Mouse (Mus musculus) hindbrain, embryonic 10.5 days (tissue): Measurements from ENCODE around the gene Tsc22d2. TPM values are rescaled to one million over a fixed set of nuclear protein-coding genes. Genes with fewer than 3 reads are reported as not detected.
A peak's percentile ranks its signal among the peaks of the same experiment; 100 is the strongest.

Source experiments
- DNase-seq: peaks from one replicate; pipeline ENCODE4 v3.0.0-alpha.2; 2017; ENCODE audit warnings: low spot score
- H3K27ac ChIP-seq: fragments of 300-500 bp; sonication (generic); 2 replicates; pipeline ENCODE4 v1.5.1; 2016; ENCODE audit warnings: mild to moderate bottlenecking, moderate library complexity
- H3K27me3 ChIP-seq: fragments of 300-500 bp; sonication (generic); 2 replicates; pipeline ENCODE4 v1.6.1; 2016; ENCODE audit warnings: mild to moderate bottlenecking; ENCODE audit not compliant: poor library complexity, insufficient read depth, severe bottlenecking
- H3K36me3 ChIP-seq: fragments of 300-500 bp; sonication (generic); 2 replicates; pipeline ENCODE4 v1.6.1; 2016; ENCODE audit warnings: mild to moderate bottlenecking, moderate library complexity
- H3K4me1 ChIP-seq: fragments of 300-500 bp; sonication (generic); replicated peaks from 2 replicates; pipeline ENCODE4 v1.6.1; 2016; ENCODE audit warnings: mild to moderate bottlenecking
- H3K4me3 ChIP-seq: fragments of 300-500 bp; sonication (generic); 2 replicates; pipeline ENCODE4 v1.5.1; 2016; ENCODE audit warnings: mild to moderate bottlenecking, moderate library complexity
- H3K9me3 ChIP-seq: fragments of 300-500 bp; sonication (generic); 2 replicates; pipeline ENCODE4 v1.6.1; 2016; ENCODE audit warnings: mild to moderate bottlenecking, moderate library complexity
- WGBS: fragments of 180-500 bp; shearing (Covaris S2); methylation state at CpG from one replicate; pipeline ENCODE4 v1.1.7; 2016; 5-methylcytosine and 5-hydroxymethylcytosine counted together
- polyA plus RNA-seq: library from polyadenylated mRNA; unstranded; fragments of >200 nt; fragmentation: Nextera tagmentation; extraction: Ambion mirVana; gene quantifications from 2 replicates; pipeline ENCODE4 v1.2.1, GENCODE M21; 2016

The Tsc22d2 gene
- polyA plus RNA-seq = 8.4 and 9.3 TPM in 2 replicates

- Histone ChIP-seq H3K4me1 (peaks cover 27% of the 10 kb centered on the region), H3K36me3 (peaks cover 7% of the 10 kb centered on the region; the same call in 1 of the 2 replicates), H3K4me3 (peak within 1 kb of the TSS; percentile 99), H3K27ac (peak within 1 kb of the TSS; percentile 99), H3K9me3 (no peaks in the 10 kb centered on the region), H3K27me3 (no peaks in the 10 kb centered on the region)
- under 1% methylated on average over 52 of the region's 52 CpGs for WGBS
- peak; percentile 95 for DNase-seq
Observed at GRCm38 (mm10) chr3:58414234-58414938, at the start of gene Tsc22d2. Tsc22d2 (plus strand) TSS chr3:58414715.

GRCm38 (mm10) chr3:58366756-58367155 is 47.8 kb upstream of the Tsc22d2 start:
- no peak for DNase-seq
- H3K4me3 ChIP-seq = no peak overlapping the region
- 79% methylated on average over 3 of the region's 3 CpGs for WGBS
- no peaks in the 10 kb centered on the region for H3K9me3 ChIP-seq
- no peaks in the 10 kb centered on the region for H3K36me3 ChIP-seq
- H3K4me1 ChIP-seq = peaks cover 4% of the 10 kb centered on the region
- H3K27me3 ChIP-seq = 0 out of 2 replicates have a peak, but pooled peaks cover 5% of the 10 kb centered on the region
- H3K27ac ChIP-seq = no peak overlapping the region

GRCm38 (mm10) chr3:58370811-58371210 is 43.7 kb upstream of the Tsc22d2 start:
- H3K4me3 ChIP-seq = no peak overlapping the region
- H3K27ac ChIP-seq = no peak overlapping the region
- WGBS = 92% methylated on average over 2 of the region's 2 CpGs
- DNase-seq = no peak
- H3K27me3 ChIP-seq = peaks cover 9% of the 10 kb centered on the region; the same call in 1 of the 2 replicates
- peaks cover 19% of the 10 kb centered on the region for H3K4me1 ChIP-seq
- no peaks in the 10 kb centered on the region for H3K9me3 ChIP-seq
- H3K36me3 ChIP-seq = no peaks in the 10 kb centered on the region

- Histone ChIP-seq H3K27me3 (peaks cover 9% of the 10 kb centered on the region; the same call in 1 of the 2 replicates), H3K4me3 (peak overlapping the region; percentile 37), H3K36me3 (no peaks in the 10 kb centered on the region), H3K9me3 (no peaks in the 10 kb centered on the region), H3K4me1 (peaks cover 19% of the 10 kb centered on the region), H3K27ac (peak overlapping the region; percentile 23; the same call in 1 of the 2 replicates)
- 10% methylated on average over 9 of the region's 9 CpGs for WGBS
- DNase-seq = peak; percentile 50
Observed at GRCm38 (mm10) chr3:58372066-58372904, 42.2 kb upstream of the Tsc22d2 start.

- no peak for DNase-seq
- H3K4me1 ChIP-seq = peaks cover 25% of the 10 kb centered on the region
- no peaks in the 10 kb centered on the region for H3K9me3 ChIP-seq
- H3K27ac ChIP-seq = 0 out of 2 replicates have a peak overlapping the region, but pooled peaks have one; percentile 23
- H3K27me3 ChIP-seq = peaks cover 9% of the 10 kb centered on the region; the same call in 1 of the 2 replicates
- H3K4me3 ChIP-seq = peak overlapping the region; percentile 37
- WGBS = 8% methylated on average over 5 of the region's 5 CpGs
- no peaks in the 10 kb centered on the region for H3K36me3 ChIP-seq
Observed at GRCm38 (mm10) chr3:58372905-58373208, 41.7 kb upstream of the Tsc22d2 start.

- WGBS = 91% methylated on average over 5 of the region's 5 CpGs
- no peak overlapping the region for H3K4me3 ChIP-seq
Observed at GRCm38 (mm10) chr3:58374281-58374680, 40.2 kb upstream of the Tsc22d2 start.

GRCm38 (mm10) chr3:58376713-58377112 is 37.8 kb upstream of the Tsc22d2 start:
- Histone ChIP-seq H3K27ac (no peak overlapping the region), H3K27me3 (peaks cover 4% of the 10 kb centered on the region; the same call in 1 of the 2 replicates), H3K4me3 (no peak overlapping the region), H3K36me3 (no peaks in the 10 kb centered on the region), H3K9me3 (no peaks in the 10 kb centered on the region), H3K4me1 (peaks cover 22% of the 10 kb centered on the region)
- no peak for DNase-seq
- WGBS = 77% methylated on average over 3 of the region's 3 CpGs

More at GRCm38 (mm10) chr3:58374281-58374680, 40.2 kb upstream of the Tsc22d2 start:
- peaks cover 25% of the 10 kb centered on the region for H3K4me1 ChIP-seq
- H3K27me3 ChIP-seq = peaks cover 9% of the 10 kb centered on the region; the same call in 1 of the 2 replicates
- no peak overlapping the region for H3K27ac ChIP-seq
- no peaks in the 10 kb centered on the region for H3K9me3 ChIP-seq
- DNase-seq = no peak
- no peaks in the 10 kb centered on the region for H3K36me3 ChIP-seq

GRCm38 (mm10) chr3:58377589-58378134 is 36.9 kb upstream of the Tsc22d2 start:
- DNase-seq = no peak
- peaks cover 12% of the 10 kb centered on the region for H3K4me1 ChIP-seq
- no peak overlapping the region for H3K4me3 ChIP-seq
- H3K27me3 ChIP-seq = peaks cover 3% of the 10 kb centered on the region; the same call in 1 of the 2 replicates
- H3K27ac ChIP-seq = no peak overlapping the region
- H3K36me3 ChIP-seq = no peaks in the 10 kb centered on the region
- 40% methylated on average over 5 of the region's 5 CpGs for WGBS
- H3K9me3 ChIP-seq = no peaks in the 10 kb centered on the region

- WGBS = 93% methylated on average over 1 of the region's 1 CpGs
Observed at GRCm38 (mm10) chr3:58382676-58383075, 31.8 kb upstream of the Tsc22d2 start.

GRCm38 (mm10) chr3:58385060-58385459 is 29.5 kb upstream of the Tsc22d2 start:
- no peak overlapping the region for H3K4me3 ChIP-seq
- DNase-seq = no peak
- no peaks in the 10 kb centered on the region for H3K36me3 ChIP-seq
- no peak overlapping the region for H3K27ac ChIP-seq
- 64% methylated on average over 1 of the region's 1 CpGs for WGBS
- H3K27me3 ChIP-seq = no peaks in the 10 kb centered on the region
- no peaks in the 10 kb centered on the region for H3K4me1 ChIP-seq
- H3K9me3 ChIP-seq = no peaks in the 10 kb centered on the region

More at GRCm38 (mm10) chr3:58382676-58383075, 31.8 kb upstream of the Tsc22d2 start:
- Histone ChIP-seq H3K27ac (no peak overlapping the region), H3K4me3 (no peak overlapping the region), H3K9me3 (no peaks in the 10 kb centered on the region), H3K36me3 (no peaks in the 10 kb centered on the region), H3K4me1 (peaks cover 2% of the 10 kb centered on the region; the same call in 1 of the 2 replicates), H3K27me3 (no peaks in the 10 kb centered on the region)
- no peak for DNase-seq

GRCm38 (mm10) chr3:58388731-58389130 is 25.8 kb upstream of the Tsc22d2 start:
- WGBS = 88% methylated on average over 4 of the region's 4 CpGs

GRCm38 (mm10) chr3:58398541-58398940 is 16.0 kb upstream of the Tsc22d2 start:
- DNase-seq = no peak
- 84% methylated on average over 5 of the region's 5 CpGs for WGBS
- Histone ChIP-seq H3K36me3 (no peaks in the 10 kb centered on the region), H3K27me3 (no peaks in the 10 kb centered on the region), H3K9me3 (0 out of 2 replicates have a peak, but pooled peaks cover 2% of the 10 kb centered on the region), H3K4me1 (no peaks in the 10 kb centered on the region), H3K27ac (no peak overlapping the region), H3K4me3 (no peak overlapping the region)

More at GRCm38 (mm10) chr3:58388731-58389130, 25.8 kb upstream of the Tsc22d2 start:
- Histone ChIP-seq H3K36me3 (no peaks in the 10 kb centered on the region), H3K9me3 (no peaks in the 10 kb centered on the region), H3K4me3 (no peak overlapping the region), H3K27me3 (no peaks in the 10 kb centered on the region), H3K4me1 (no peaks in the 10 kb centered on the region), H3K27ac (no peak overlapping the region)
- no peak for DNase-seq
